Mouse (Mus musculus): ENCODE measurements around the gene Nup210. TPM values are rescaled to one million over a fixed set of nuclear protein-coding genes. Genes with fewer than 3 reads are reported as not detected.

Nup210 gene
- polyA plus RNA-seq, 1 experiment from 2014 or later, result 33.0 TPM

DNA sequence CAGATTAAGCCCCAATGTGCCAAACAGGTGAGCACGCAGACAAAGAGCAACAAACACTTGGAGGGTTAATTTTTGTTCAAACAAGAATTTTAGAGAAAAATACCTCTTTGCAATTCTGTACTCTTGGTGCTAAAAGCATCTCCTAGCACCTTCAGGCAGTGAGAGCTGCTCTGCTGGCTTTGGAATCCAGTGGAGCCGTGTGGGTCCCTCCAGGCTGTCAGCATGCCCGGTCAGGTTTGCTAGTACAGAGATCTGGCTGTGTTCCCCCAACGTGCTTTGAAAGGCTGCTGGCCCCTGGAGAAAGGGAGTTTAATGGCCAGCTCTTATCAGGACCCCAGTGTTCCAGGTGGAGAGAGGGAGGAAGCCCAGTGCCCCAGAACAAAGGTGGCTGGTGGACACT lies 105.1 kb downstream of the Nup210 start:
- POLR2A ChIA-PET, result no interaction called here
- CTCF ChIA-PET, result no interaction called here
- no peak for DNase-seq (ENCODE audit: low read depth, low spot score)
- no peak for TF ChIP-seq CTCF (IDR thresholded peaks at IDR 0.05)
- ATAC-seq, result no peak
- no peaks in the 10 kb centered on the region for H3K27me3 ChIP-seq
- in situ Hi-C loops (cut with MboI; ENCODE audit: low pct_unique_long_range_greater_than_20kb), result no loop called here

DNA sequence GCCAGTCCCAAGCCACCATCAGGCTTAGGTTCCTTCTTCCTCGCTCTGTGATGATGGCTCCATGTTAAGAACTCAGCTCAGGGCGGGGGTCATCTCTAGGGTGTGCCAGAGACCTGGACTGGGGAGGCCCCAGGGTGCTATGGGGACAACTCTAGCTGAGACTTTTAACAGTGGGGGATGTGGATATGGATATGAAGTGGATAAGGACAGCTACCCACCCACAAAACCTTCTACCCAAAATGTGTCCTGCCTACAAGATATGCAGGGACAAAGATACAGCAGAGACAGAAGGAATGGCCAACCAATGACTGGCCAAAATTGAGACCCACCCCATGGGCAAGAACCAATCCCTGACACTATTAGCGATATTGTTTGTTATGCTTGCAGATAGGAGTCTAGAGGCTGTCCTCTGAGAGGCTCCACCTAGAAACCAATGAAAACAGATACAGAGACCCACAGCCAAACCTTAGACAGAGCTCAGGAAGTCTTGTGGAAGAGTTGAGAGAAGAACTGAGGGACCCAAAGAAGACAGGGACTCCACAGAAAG lies 108.3 kb downstream of the Nup210 start:
- DNase-seq (ENCODE audit: low read depth, low spot score), result no peak
- in situ Hi-C loops (cut with MboI; ENCODE audit: low pct_unique_long_range_greater_than_20kb), result no loop called here
- no peaks in the 10 kb centered on the region for H3K27me3 ChIP-seq
- ATAC-seq, result no peak
- TF ChIP-seq CTCF (IDR thresholded peaks at IDR 0.05), result no peak
- CTCF ChIA-PET, result interaction anchor here (1.4 kb wide), 1 partner anchor 11 kb away, joined by 3 read pairs; no protein-coding TSS in a partner anchor
- POLR2A ChIA-PET, result no interaction called here

DNA sequence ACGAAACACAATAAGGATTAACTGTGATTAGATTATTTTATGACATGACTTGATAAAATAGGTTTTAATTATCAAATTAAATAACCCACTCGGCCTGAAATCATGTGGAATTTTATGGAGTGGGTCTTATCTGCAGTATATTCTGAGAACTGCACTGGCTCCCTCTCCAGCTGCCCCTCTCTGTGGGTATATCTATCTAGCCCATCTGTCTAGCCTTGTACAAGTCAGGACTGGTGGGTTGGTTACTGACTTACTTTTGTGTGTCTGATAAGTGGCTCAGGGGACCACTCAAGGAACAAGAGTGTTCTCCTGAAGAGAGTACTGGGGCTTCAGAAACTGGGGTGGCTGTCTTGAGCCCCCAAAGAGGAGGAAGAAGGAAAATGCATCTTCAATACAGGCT lies 109.4 kb downstream of the Nup210 start:
- no peak for TF ChIP-seq CTCF (IDR thresholded peaks at IDR 0.05)
- ChIA-PET POLR2A (no interaction called here), CTCF (no interaction called here)
- no peak for DNase-seq (ENCODE audit: low read depth, low spot score)
- in situ Hi-C loops (cut with MboI; ENCODE audit: low pct_unique_long_range_greater_than_20kb), result no loop called here
- no peak for ATAC-seq
- no peaks in the 10 kb centered on the region for H3K27me3 ChIP-seq

- POLR2A ChIA-PET, result no interaction called here
- DNase-seq (ENCODE audit: low read depth, low spot score) (no peak), ATAC-seq (no peak)
- H3K27me3 ChIP-seq, result no peaks in the 10 kb centered on the region
- TF ChIP-seq CTCF (IDR thresholded peaks at IDR 0.05), result no peak
- CTCF ChIA-PET, result interaction anchor here (1.4 kb wide), 1 partner anchor 20 kb away, joined by 3 read pairs; no protein-coding TSS in a partner anchor
- in situ Hi-C loops (cut with MboI; ENCODE audit: low pct_unique_long_range_greater_than_20kb), result no loop called here
Observed at GRCm38 (mm10) chr6:91004157-91004556, 112.5 kb downstream of the Nup210 start.

DNA sequence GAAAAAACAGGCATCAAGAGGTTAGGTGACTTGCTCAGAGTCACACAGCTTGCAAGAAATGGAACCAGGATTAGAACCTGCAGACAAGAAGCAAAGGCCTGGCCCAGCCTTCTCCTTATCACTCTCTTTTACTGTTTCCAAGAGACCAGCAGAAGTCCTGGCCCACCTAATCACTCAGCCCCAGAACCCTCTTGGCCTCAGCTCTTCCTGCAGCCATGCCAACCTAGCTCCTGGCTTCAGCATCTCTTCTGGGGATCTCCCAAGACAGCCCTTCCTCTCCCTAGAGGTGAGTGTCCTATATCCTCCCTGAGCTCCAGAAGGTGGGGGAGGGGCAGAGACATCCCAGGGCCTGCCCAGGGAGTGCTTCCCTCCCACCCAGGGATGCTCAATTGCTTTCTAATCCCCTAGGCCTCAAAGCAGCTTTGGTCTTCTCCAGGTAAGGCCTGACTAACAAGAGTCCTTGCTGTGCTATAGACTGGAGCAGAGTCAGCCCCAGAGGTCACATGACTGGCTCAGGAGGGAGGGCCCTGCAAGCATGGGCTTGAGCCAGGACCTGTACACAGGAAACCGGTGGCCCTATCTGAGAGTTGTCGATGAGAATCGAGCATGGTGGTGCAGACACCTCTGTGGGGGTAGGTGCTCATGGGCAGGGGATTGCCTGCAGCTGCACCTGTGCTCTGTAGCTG lies 113.2 kb downstream of the Nup210 start:
- no peaks in the 10 kb centered on the region for H3K27me3 ChIP-seq
- CTCF ChIA-PET, result no interaction called here
- in situ Hi-C loops (cut with MboI; ENCODE audit: low pct_unique_long_range_greater_than_20kb), result no loop called here
- POLR2A ChIA-PET, result no interaction called here
- TF ChIP-seq CTCF (IDR thresholded peaks at IDR 0.05), result no peak
- ATAC-seq, result no peak
- no peak for DNase-seq (ENCODE audit: low read depth, low spot score)

DNA sequence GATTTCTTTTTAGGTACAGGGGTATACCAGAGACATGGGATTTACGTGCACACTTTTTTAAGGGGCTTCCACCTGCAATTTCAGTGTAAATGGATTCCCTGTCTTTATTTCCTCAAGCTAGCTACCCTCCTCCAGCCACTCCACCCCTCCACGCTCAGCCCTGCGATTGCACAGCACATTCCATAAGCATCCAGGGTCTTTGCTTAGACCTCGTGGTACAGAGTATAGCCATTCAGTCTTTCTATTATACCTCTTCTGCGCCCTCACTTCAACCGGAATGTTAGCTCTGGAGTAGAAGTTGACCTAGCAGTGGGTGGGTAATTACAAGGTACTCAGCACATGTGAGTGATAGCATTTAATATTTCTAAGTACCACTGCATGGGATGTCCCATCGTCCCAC lies 115.1 kb downstream of the Nup210 start:
- ChIA-PET POLR2A (no interaction called here), CTCF (no interaction called here)
- no peaks in the 10 kb centered on the region for H3K27me3 ChIP-seq
- no peak for TF ChIP-seq CTCF (IDR thresholded peaks at IDR 0.05)
- DNase-seq (ENCODE audit: low read depth, low spot score) (no peak), ATAC-seq (no peak)
- in situ Hi-C loops (cut with MboI; ENCODE audit: low pct_unique_long_range_greater_than_20kb), result no loop called here

GRCm38 (mm10) chr6:91000819-91001525 lies 115.7 kb downstream of the Nup210 start:
- ATAC-seq (no peak), DNase-seq (ENCODE audit: low read depth, low spot score) (no peak)
- ChIA-PET CTCF (no interaction called here), POLR2A (interaction anchor here (0.7 kb wide), 1 partner anchor 33 kb away, joined by 3 read pairs; no protein-coding TSS in a partner anchor)
- in situ Hi-C loops (cut with MboI; ENCODE audit: low pct_unique_long_range_greater_than_20kb), result no loop called here
- TF ChIP-seq CTCF (IDR thresholded peaks at IDR 0.05), result no peak
- no peaks in the 10 kb centered on the region for H3K27me3 ChIP-seq

GRCm38 (mm10) chr6:90999176-90999575 lies 117.5 kb downstream of the Nup210 start:
- in situ Hi-C loops (cut with MboI; ENCODE audit: low pct_unique_long_range_greater_than_20kb), result no loop called here
- TF ChIP-seq CTCF (IDR thresholded peaks at IDR 0.05), result no peak
- ChIA-PET CTCF (no interaction called here), POLR2A (no interaction called here)
- DNase-seq (ENCODE audit: low read depth, low spot score) (no peak), ATAC-seq (no peak)
- no peaks in the 10 kb centered on the region for H3K27me3 ChIP-seq

DNA sequence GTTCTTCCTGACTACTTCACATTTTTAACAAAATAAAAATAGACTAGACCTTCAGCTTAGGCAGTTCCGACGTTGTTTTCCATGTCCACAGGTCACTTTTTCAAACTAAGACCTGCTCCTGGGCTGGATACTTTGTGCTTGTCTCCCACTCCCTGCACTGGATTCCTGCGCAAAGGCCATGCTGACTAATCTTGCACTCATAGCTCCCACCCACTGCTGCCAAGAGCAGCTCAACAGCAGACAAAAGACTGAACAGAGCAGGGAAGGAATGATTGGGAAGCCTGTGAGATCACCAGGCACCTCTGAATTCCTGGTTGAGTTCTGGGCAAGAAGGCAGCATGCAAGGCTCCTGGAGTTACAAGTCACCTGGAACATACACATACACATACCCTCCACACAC lies 119.6 kb downstream of the Nup210 start:
- ChIA-PET POLR2A (interaction anchor here (1.2 kb wide), 1 partner anchor 8 kb away, joined by 4 read pairs; the partner anchor contains the start of gene Iqsec1), CTCF (no interaction called here)
- TF ChIP-seq CTCF (IDR thresholded peaks at IDR 0.05), result no peak
- in situ Hi-C loops (cut with MboI; ENCODE audit: low pct_unique_long_range_greater_than_20kb), result no loop called here
- ATAC-seq (no peak), DNase-seq (ENCODE audit: low read depth, low spot score) (no peak)
- H3K27me3 ChIP-seq, result no peaks in the 10 kb centered on the region

DNA sequence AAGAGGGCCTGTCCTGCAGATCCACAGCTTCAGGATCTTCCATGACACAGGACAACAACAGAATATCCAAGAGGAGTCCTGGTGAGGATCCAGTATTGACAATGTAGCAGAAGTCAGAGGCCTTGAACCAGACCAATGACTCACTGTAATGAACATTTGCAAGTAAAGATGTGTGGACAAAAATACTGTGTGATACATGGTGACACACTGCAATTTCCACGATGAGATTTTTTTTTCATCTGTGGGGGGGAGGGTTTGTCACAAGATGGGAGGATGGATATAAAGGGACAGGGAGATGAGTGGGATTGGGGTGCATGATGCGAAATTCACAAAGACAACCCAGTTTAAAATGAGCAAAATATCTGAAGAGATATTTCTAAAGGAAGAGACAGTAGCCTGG lies 120.4 kb downstream of the Nup210 start:
- no peaks in the 10 kb centered on the region for H3K27me3 ChIP-seq
- no peak for ATAC-seq

More for the DNA sequence above, 120.4 kb downstream of the Nup210 start:
- DNase-seq (ENCODE audit: low read depth, low spot score), result no peak
- in situ Hi-C loops (cut with MboI; ENCODE audit: low pct_unique_long_range_greater_than_20kb), result no loop called here
- ChIA-PET CTCF (no interaction called here), POLR2A (interaction anchor here (1.2 kb wide), 1 partner anchor 8 kb away, joined by 4 read pairs; the partner anchor contains the start of gene Iqsec1)
- no peak for TF ChIP-seq CTCF (IDR thresholded peaks at IDR 0.05)
